Mouse (Mus musculus): ENCODE data around the gene Olfr826. TPM values are rescaled to one million over a fixed set of nuclear protein-coding genes. Genes with fewer than 3 reads are reported as not detected.
"Not testable (repeated sequence)": the region's sequence is repeated elsewhere in the genome, so short reads cannot be mapped to it uniquely, and the experiment has no call there.

Olfr826 gene
- not detected in 2 replicates for polyA plus RNA-seq (2015; fragmentation: Nextera tagmentation; extraction: Ambion mirVana)

DNA sequence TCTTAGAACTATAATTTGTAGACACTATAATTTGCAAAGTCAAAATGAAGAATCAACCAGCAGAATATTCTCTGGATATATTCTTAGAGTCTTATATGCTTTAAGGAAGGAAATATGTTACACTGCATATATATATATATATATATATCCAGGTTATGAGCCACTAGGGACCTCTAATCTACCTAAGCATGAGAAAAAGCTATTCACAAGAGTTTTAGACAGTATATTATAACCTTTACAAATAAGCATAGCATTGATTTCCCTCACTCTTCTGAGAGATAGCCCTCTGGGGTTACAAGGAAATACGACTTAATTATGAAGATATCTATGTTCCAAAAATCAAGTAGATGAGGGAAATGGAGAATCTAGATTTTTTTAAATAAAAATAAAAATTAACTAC lies at the start of gene Olfr826:
Gene Olfr826 (minus strand): TSS at position 101 of the 400 bp plus-strand sequence.
- no peaks in the 10 kb centered on the region for H3K4me1 ChIP-seq
- H3K27me3 ChIP-seq: no peaks in the 10 kb centered on the region
- H3K9ac ChIP-seq: no peak within 1 kb of the TSS
- no peaks in the 10 kb centered on the region for H3K9me3 ChIP-seq (replicated peaks)
- no peaks in the 10 kb centered on the region for H3K36me3 ChIP-seq
- no peak within 1 kb of the TSS for H3K4me3 ChIP-seq (replicated peaks)
- H3K27ac ChIP-seq: no peak within 1 kb of the TSS
- H3K4me2 ChIP-seq: no peak within 1 kb of the TSS
- 81% methylated on average over 1 of the region's 1 CpGs for WGBS
- no peak for ATAC-seq (replicated peaks; ENCODE audit: low FRiP score)

DNA sequence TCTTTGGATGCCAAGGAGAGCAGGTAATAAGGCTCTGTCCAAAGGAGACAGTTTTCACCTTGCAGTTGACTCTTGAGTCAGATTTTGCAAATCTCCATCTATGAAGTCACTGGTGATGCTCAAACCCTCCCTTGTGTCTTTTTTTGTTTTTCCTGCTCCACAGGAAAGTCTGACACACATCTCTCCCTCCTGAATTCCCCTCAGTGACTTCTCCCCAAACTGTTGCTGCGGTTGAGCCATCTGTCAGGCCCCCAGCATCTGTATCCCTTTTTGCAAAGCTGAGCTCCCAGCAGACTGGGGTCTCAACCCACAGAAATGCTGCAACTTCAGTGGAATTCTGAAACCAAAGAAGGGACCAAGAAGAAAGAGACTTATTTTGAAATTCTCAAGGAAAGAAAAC lies 48.1 kb upstream of the Olfr826 start:
- H3K4me2 ChIP-seq: no peak overlapping the region
- no peaks in the 10 kb centered on the region for H3K27me3 ChIP-seq
- H3K27ac ChIP-seq: no peak overlapping the region
- H3K4me3 ChIP-seq (replicated peaks): no peak overlapping the region
- no peaks in the 10 kb centered on the region for H3K9me3 ChIP-seq (replicated peaks)
- H3K9ac ChIP-seq: no peak overlapping the region
- ATAC-seq (replicated peaks; ENCODE audit: low FRiP score): no peak
- no peaks in the 10 kb centered on the region for H3K36me3 ChIP-seq
- H3K4me1 ChIP-seq: no peaks in the 10 kb centered on the region
- 65% methylated on average over 1 of the region's 1 CpGs for WGBS

DNA sequence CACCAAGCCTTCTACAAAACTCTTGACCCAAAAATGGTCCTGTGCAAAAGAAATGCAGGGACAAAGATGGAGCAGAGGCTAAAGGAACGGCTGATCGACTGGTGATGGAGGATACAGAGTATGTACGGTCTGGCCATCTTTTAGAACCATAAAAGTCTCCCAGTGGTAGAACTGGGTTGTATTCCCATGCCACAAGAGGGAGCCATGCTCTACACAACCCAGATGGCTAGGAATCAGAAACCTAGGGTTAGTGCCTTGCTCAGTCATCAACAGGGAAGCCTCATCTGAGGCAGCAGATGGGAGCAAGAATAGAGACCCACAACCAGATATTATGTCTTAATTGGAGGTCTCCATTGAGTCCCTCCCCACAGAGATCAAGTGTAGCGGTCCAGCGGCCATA lies 45.6 kb upstream of the Olfr826 start:
- Histone ChIP-seq H3K9me3 (replicated peaks) (no peaks in the 10 kb centered on the region), H3K27me3 (no peaks in the 10 kb centered on the region), H3K4me3 (replicated peaks) (no peak overlapping the region), H3K4me2 (no peak overlapping the region), H3K36me3 (no peaks in the 10 kb centered on the region), H3K9ac (no peak overlapping the region), H3K4me1 (no peaks in the 10 kb centered on the region), H3K27ac (no peak overlapping the region)
- 89% methylated on average over 5 of the region's 5 CpGs for WGBS
- no peak for ATAC-seq (replicated peaks; ENCODE audit: low FRiP score)

DNA sequence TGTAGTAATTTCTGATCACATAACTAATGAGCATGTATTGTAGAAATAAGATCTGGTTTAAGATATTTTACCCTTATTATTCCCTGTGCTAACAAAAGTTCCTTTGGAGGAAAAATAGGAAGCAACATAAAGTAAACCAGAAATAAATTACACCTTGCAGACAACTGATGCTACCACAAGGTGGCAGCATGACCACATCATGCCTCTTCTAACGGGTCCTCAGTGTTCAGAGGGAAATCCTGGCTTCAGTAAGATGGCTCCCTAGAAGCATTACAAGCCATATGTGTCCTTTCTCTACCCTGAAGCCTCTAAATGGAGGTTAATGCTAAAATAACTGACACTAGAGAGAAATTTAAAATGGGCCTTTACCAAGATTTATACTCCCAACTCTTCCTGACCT lies 44.3 kb upstream of the Olfr826 start:
- no peak overlapping the region for H3K27ac ChIP-seq
- no peak overlapping the region for H3K4me2 ChIP-seq
- no peaks in the 10 kb centered on the region for H3K4me1 ChIP-seq
- H3K4me3 ChIP-seq (replicated peaks): no peak overlapping the region
- H3K9me3 ChIP-seq (replicated peaks): no peaks in the 10 kb centered on the region
- no peaks in the 10 kb centered on the region for H3K36me3 ChIP-seq
- H3K27me3 ChIP-seq: no peaks in the 10 kb centered on the region
- no peak overlapping the region for H3K9ac ChIP-seq
- peak; percentile 79 for ATAC-seq (replicated peaks; ENCODE audit: low FRiP score)
- WGBS: 3% methylated on average over 1 of the region's 1 CpGs

DNA sequence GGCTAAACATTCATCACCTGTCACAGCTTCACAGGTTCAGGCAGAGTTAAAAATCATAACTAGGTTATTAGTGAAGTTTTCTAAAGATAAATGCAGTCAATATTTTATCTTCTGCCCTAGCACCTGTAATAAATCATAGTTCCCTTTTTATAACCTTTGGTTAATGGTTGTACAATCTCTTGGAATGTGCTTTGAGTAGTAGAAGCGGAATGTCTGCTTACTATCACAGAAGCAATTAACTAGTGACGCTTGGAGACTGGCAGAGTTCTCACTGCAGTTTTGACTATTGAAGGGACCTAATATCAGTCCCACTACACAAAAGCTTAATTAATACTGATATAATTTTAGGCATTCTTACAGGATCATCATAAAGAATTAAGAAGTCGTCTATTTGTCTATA lies 41.0 kb upstream of the Olfr826 start:
- Histone ChIP-seq H3K4me1 (no peaks in the 10 kb centered on the region), H3K4me3 (replicated peaks) (no peak overlapping the region), H3K27ac (no peak overlapping the region), H3K9me3 (replicated peaks) (no peaks in the 10 kb centered on the region), H3K4me2 (no peak overlapping the region), H3K9ac (no peak overlapping the region), H3K27me3 (no peaks in the 10 kb centered on the region), H3K36me3 (no peaks in the 10 kb centered on the region)
- ATAC-seq (replicated peaks; ENCODE audit: low FRiP score): no peak
- WGBS: 68% methylated on average over 3 of the region's 3 CpGs

DNA sequence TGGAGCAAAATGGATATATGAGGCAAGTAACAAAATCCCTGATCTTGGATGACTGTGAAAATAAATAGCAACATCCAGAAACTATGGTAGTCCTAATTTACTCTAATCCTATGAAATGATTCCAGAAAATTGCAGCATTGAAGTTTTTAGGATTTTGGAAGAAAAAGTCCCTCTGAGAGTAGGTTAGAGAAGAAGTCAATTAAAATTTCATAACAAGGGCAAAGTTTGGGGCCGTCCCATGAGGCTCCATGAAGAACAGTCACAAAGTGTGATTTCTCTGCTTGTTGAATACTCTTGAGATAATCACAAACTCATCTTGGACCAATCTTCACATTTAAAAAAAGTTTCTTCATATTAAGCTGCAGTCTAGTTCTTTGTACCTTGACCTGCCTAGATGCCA lies 30.3 kb upstream of the Olfr826 start, which contains the start of gene Olfr827:
Gene Olfr827 (minus strand): TSS at position 101 of the 400 bp plus-strand sequence.
- no peaks in the 10 kb centered on the region for H3K9me3 ChIP-seq (replicated peaks)
- H3K36me3 ChIP-seq: no peaks in the 10 kb centered on the region
- no peak within 1 kb of the TSS for H3K9ac ChIP-seq
- no peak within 1 kb of the TSS for H3K27ac ChIP-seq
- ATAC-seq (replicated peaks; ENCODE audit: low FRiP score): no peak
- H3K27me3 ChIP-seq: no peaks in the 10 kb centered on the region
- H3K4me2 ChIP-seq: no peak within 1 kb of the TSS
- no peak within 1 kb of the TSS for H3K4me3 ChIP-seq (replicated peaks)
- H3K4me1 ChIP-seq: no peaks in the 10 kb centered on the region
- WGBS: 96% methylated on average over 1 of the region's 1 CpGs

- no peak within 1 kb of the TSS for H3K4me2 ChIP-seq
- no peak within 1 kb of the TSS for H3K27ac ChIP-seq
- H3K36me3 ChIP-seq: no peaks in the 10 kb centered on the region
- H3K4me3 ChIP-seq (replicated peaks): no peak within 1 kb of the TSS
- H3K4me1 ChIP-seq: no peaks in the 10 kb centered on the region
- no peak for ATAC-seq (replicated peaks; ENCODE audit: low FRiP score)
- H3K9me3 ChIP-seq (replicated peaks): no peaks in the 10 kb centered on the region
- no peak within 1 kb of the TSS for H3K9ac ChIP-seq
- no peaks in the 10 kb centered on the region for H3K27me3 ChIP-seq
Measured at GRCm38 (mm10) chr10:130166666-130167065, 17.3 kb downstream of the Olfr826 start, which contains the start of gene Olfr825. Gene Olfr825 (minus strand): TSS chr10:130166766.

- Histone ChIP-seq H3K4me3 (replicated peaks) (no peak overlapping the region), H3K4me1 (no peaks in the 10 kb centered on the region), H3K9me3 (replicated peaks) (no peaks in the 10 kb centered on the region), H3K4me2 (no peak overlapping the region), H3K9ac (no peak overlapping the region), H3K36me3 (no peaks in the 10 kb centered on the region), H3K27ac (no peak overlapping the region), H3K27me3 (no peaks in the 10 kb centered on the region)
- ATAC-seq (replicated peaks; ENCODE audit: low FRiP score): no peak
Measured at GRCm38 (mm10) chr10:130165196-130165595, 18.8 kb downstream of the Olfr826 start.

- Histone ChIP-seq H3K27me3 (no peaks in the 10 kb centered on the region), H3K9ac (no peak overlapping the region), H3K4me1 (no peaks in the 10 kb centered on the region), H3K4me2 (no peak overlapping the region), H3K36me3 (no peaks in the 10 kb centered on the region), H3K27ac (no peak overlapping the region), H3K9me3 (replicated peaks) (no peaks in the 10 kb centered on the region), H3K4me3 (replicated peaks) (no peak overlapping the region)
- ATAC-seq (replicated peaks; ENCODE audit: low FRiP score): no peak
- 70% methylated on average over 5 of the region's 5 CpGs for WGBS
Measured at GRCm38 (mm10) chr10:130144121-130144520, 39.9 kb downstream of the Olfr826 start.

- H3K4me1 ChIP-seq; H3K9ac ChIP-seq; H3K9me3 ChIP-seq (replicated peaks); H3K27me3 ChIP-seq; H3K4me2 ChIP-seq; H3K4me3 ChIP-seq (replicated peaks); ATAC-seq (replicated peaks; ENCODE audit: low FRiP score); H3K36me3 ChIP-seq; H3K27ac ChIP-seq: not testable (repeated sequence)
- WGBS: 82% methylated on average over 5 of the region's 5 CpGs
Measured at GRCm38 (mm10) chr10:130142481-130142880, 41.5 kb downstream of the Olfr826 start.

DNA sequence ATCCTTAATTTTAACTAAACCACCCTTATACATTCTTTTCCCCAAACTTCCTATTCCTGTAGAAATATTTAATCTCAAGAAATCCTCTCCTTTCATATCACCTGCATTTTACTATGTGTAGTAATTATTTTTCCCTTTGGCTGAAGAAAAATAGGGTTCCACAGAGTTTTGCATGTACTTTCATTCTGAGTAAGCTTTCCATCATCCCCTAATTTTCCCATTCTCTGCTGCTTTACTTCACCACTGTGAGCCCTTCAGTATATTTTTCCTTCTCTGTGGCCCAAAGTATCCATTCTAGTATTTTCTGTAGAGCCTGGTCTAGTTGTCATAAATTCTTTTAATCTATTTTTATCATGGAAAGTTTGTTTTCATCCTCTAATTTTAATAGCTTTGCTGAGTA lies 49.2 kb downstream of the Olfr826 start:
- ATAC-seq (replicated peaks; ENCODE audit: low FRiP score): no peak
- Histone ChIP-seq H3K9me3 (replicated peaks) (no peaks in the 10 kb centered on the region), H3K36me3 (no peaks in the 10 kb centered on the region), H3K27ac (no peak overlapping the region), H3K27me3 (no peaks in the 10 kb centered on the region), H3K9ac (no peak overlapping the region), H3K4me1 (no peaks in the 10 kb centered on the region), H3K4me3 (replicated peaks) (no peak overlapping the region), H3K4me2 (no peak overlapping the region)

GRCm38 (mm10) chr10:130129900-130130299 lies 54.1 kb downstream of the Olfr826 start, which contains the start of gene Olfr824:
Gene Olfr824 (minus strand): TSS chr10:130130000.
- H3K36me3 ChIP-seq; H3K27me3 ChIP-seq; H3K4me3 ChIP-seq (replicated peaks); H3K9me3 ChIP-seq (replicated peaks); ATAC-seq (replicated peaks; ENCODE audit: low FRiP score); H3K4me2 ChIP-seq; H3K9ac ChIP-seq; H3K27ac ChIP-seq; H3K4me1 ChIP-seq: not testable (repeated sequence)
